Mouse (Mus musculus): ENCODE results near the gene Ssh1.

Ssh1 gene

GRCm38 (mm10) chr5:113993031-113993486 is 635 bp downstream of the Ssh1 start:
- DNase-seq (ENCODE audit: low spot score in 2 of 2) = peak; percentile 61 to 66

- no peak for DNase-seq (ENCODE audit: low spot score in 2 of 2)
Measured at GRCm38 (mm10) chr5:113992339-113992831, 1.3 kb downstream of the Ssh1 start.

- no peak for DNase-seq (ENCODE audit: low spot score in 2 of 2)
Measured at GRCm38 (mm10) chr5:113991141-113991540, 2.6 kb downstream of the Ssh1 start.

GRCm38 (mm10) chr5:113990593-113990992 is 3.1 kb downstream of the Ssh1 start:
- DNase-seq (ENCODE audit: low spot score in 2 of 2) = no peak

- no peak for DNase-seq (ENCODE audit: low spot score in 2 of 2)
Measured at GRCm38 (mm10) chr5:113989437-113990024, 4.2 kb downstream of the Ssh1 start.

- DNase-seq (ENCODE audit: low spot score in 2 of 2) = peak in 1 of 2 experiments; percentile 47
Measured at GRCm38 (mm10) chr5:113986182-113986961, 7.3 kb downstream of the Ssh1 start.

- DNase-seq (ENCODE audit: low spot score in 2 of 2) = no peak
Measured at GRCm38 (mm10) chr5:113985737-113986136, 8.0 kb downstream of the Ssh1 start.

- DNase-seq (ENCODE audit: low spot score in 2 of 2) = no peak
Measured at GRCm38 (mm10) chr5:113984025-113984740, 9.5 kb downstream of the Ssh1 start.

- DNase-seq (ENCODE audit: low spot score in 2 of 2) = no peak
Measured at GRCm38 (mm10) chr5:113983541-113983940, 10.2 kb downstream of the Ssh1 start.

- no peak for DNase-seq (ENCODE audit: low spot score in 2 of 2)
Measured at GRCm38 (mm10) chr5:113981843-113982242, 11.9 kb downstream of the Ssh1 start.

- DNase-seq (ENCODE audit: low spot score in 2 of 2) = no peak
Measured at GRCm38 (mm10) chr5:113981171-113981570, 12.5 kb downstream of the Ssh1 start.

- DNase-seq (ENCODE audit: low spot score in 2 of 2) = no peak
Measured at GRCm38 (mm10) chr5:113980511-113980910, 13.2 kb downstream of the Ssh1 start.

GRCm38 (mm10) chr5:113977309-113977708 is 16.4 kb downstream of the Ssh1 start:
- no peak for DNase-seq (ENCODE audit: low spot score in 2 of 2)

GRCm38 (mm10) chr5:113976597-113976996 is 17.1 kb downstream of the Ssh1 start:
- DNase-seq (ENCODE audit: low spot score in 2 of 2) = no peak

- DNase-seq (ENCODE audit: low spot score in 2 of 2) = peak; percentile 60 to 63
Measured at GRCm38 (mm10) chr5:113975538-113976215, 18.0 kb downstream of the Ssh1 start.

- no peak for DNase-seq (ENCODE audit: low spot score in 2 of 2)
Measured at GRCm38 (mm10) chr5:113974576-113974975, 19.1 kb downstream of the Ssh1 start.

- DNase-seq (ENCODE audit: low spot score in 2 of 2) = no peak
Measured at GRCm38 (mm10) chr5:113973790-113974189, 19.9 kb downstream of the Ssh1 start.

- no peak for DNase-seq (ENCODE audit: low spot score in 2 of 2)
Measured at GRCm38 (mm10) chr5:113972589-113973515, 20.8 kb downstream of the Ssh1 start.

- DNase-seq (ENCODE audit: low spot score in 2 of 2) = no peak
Measured at GRCm38 (mm10) chr5:113971434-113971960, 22.2 kb downstream of the Ssh1 start.

GRCm38 (mm10) chr5:113968371-113968770 is 25.3 kb downstream of the Ssh1 start:
- no peak for DNase-seq (ENCODE audit: low spot score in 2 of 2)
